ENCODE assay signal across 19 mouse cellular contexts in the genomic region with DNA sequence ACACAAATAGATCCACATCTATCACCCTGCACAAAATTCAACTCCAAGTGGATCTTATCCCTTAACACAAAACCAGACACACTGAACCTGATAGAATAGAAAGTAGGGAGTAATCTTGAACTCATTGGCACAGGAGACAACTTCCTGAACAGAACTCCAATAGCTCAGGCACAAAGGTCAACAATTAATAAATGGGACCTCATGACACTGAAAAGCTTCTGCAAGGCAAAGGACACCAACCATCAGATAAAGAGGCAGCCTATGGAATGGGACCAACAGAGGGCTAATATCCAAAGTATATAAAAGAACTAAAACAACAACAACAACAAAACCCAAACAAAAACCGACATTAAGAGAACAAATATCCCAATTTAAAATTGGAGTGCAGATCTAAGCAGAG. TPM values are rescaled to one million over a fixed set of nuclear protein-coding genes. Genes with fewer than 3 reads are reported as not detected.
"Had no signal": no experiment of that assay in that cellular context is flagged by ENCODE, and none has a peak within 500 bp of the region (broad histone marks: within the 10 kb centered on the region; RNA-seq: fewer than 3 reads in every experiment).

No protein-coding gene starts in this region.

- H3K4me2 ChIP-seq: neural tube, embryonic 13.5 days; neural tube, embryonic 15.5 days; stomach, embryonic 15.5 days had no signal

- H3K4me3 ChIP-seq: neural tube, embryonic 13.5 days; neural tube, embryonic 15.5 days; stomach, embryonic 15.5 days had no signal

- H3K27me3 ChIP-seq: neural tube, embryonic 13.5 days; neural tube, embryonic 15.5 days; stomach, embryonic 15.5 days had no signal

- H3K9ac ChIP-seq: neural tube, embryonic 13.5 days; neural tube, embryonic 15.5 days; stomach, embryonic 15.5 days had no signal

- H3K36me3 ChIP-seq: neural tube, embryonic 13.5 days; neural tube, embryonic 15.5 days; stomach, embryonic 15.5 days had no signal

- H3K9me3 ChIP-seq: neural tube, embryonic 15.5 days; stomach, embryonic 15.5 days had no signal

- H3K4me1 ChIP-seq: neural tube, embryonic 13.5 days; neural tube, embryonic 15.5 days; stomach, embryonic 15.5 days had no signal

- H3K27ac ChIP-seq: neural tube, embryonic 13.5 days; neural tube, embryonic 15.5 days; stomach, embryonic 15.5 days; stomach, postnatal 0 days had no signal

- DNase-seq: retina, postnatal 1 day; right cerebral cortex, adult 18-20 months; right cerebral cortex, postnatal 14 days; right cerebral cortex, postnatal 25 days; right cerebral cortex, postnatal 4 days; spleen, adult 18-20 months; thymus, adult 18-20 months; thymus, adult 2 months; thymus, postnatal 14 days; thymus, postnatal 25 days; thymus, postnatal 36 days; thymus, postnatal 4 days had no signal

RNA-seq across cellular contexts. Expression of a gene that starts 39.7 kb away (rescaled TPM):
- polyA plus RNA-seq: neural tube, embryonic 14.5 days; neural tube, embryonic 15.5 days; testis, adult 2 months; urinary bladder, adult 2 months had no signal
